Mouse (Mus musculus): ENCODE measurements around the gene Mcpt4. TPM values are rescaled to one million over a fixed set of nuclear protein-coding genes. Genes with fewer than 3 reads are reported as not detected.
"Not testable (repeated sequence)": the region's sequence is repeated elsewhere in the genome, so short reads cannot be mapped to it uniquely, and the experiment has no call there.

Mcpt4 gene
- not detected for polyA plus RNA-seq (2017; shearing (Covaris generic))

DNA sequence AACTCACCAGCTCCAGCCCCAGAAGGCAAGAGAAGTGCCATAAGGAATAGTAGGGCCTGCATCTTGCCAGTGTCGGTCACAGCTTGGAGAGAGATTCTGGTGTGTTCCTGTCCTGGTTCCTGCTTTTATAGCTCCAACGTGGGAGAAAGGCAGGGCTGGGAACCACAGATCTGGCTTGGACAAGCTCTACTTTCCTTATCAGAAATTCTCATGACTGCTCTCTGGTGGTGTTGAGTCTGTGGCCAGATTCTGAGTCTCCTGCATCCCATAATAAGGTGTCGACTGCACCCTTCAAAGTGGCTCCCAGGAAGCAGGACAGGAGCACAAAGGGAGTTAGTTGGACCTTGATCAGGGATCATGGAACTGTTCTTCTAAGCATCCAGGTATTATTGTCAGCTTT lies at the start of gene Mcpt4:
Gene Mcpt4, minus strand, starts transcription at position 101 of the 400 bp plus-strand sequence.
- not testable (repeated sequence) for ATAC-seq

DNA sequence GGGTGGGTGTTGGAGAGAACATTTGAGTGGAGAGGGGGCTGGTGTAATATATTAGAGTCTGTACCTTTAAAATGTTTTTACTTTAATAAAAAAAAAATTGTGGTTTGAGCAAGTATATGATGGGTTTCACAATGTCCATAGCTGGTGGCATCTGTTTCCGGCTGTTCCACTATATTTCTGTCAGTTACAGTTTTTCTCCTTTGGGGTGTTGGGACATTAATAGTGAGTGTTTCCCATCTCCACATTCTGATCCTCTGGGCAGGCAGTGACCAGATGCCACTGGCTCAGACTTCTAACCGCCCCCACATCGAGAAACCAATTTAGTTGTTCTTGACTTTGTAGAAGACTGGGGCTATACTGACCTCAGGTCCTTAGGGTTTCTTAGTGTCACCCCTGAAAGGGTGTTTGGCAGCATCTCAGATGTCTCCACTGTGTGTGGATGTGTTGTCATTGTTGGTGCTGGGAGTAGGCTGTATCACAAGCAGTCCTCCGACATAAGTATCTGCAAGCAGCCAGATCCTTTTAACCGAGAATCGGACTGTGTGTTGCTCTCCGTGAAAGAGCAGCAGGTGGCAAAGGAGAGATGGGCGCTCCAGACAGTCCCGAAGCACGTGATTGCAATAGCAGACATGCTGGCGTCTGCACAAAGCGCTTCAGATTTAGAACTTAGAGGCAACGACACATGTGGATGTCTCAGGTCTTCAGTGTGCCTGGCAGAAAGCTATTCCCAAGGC lies 43.5 kb upstream of the Mcpt4 start:
- no peak for ATAC-seq

- no peak for ATAC-seq
Measured at GRCm38 (mm10) chr14:56105016-56105415, 42.9 kb upstream of the Mcpt4 start.

DNA sequence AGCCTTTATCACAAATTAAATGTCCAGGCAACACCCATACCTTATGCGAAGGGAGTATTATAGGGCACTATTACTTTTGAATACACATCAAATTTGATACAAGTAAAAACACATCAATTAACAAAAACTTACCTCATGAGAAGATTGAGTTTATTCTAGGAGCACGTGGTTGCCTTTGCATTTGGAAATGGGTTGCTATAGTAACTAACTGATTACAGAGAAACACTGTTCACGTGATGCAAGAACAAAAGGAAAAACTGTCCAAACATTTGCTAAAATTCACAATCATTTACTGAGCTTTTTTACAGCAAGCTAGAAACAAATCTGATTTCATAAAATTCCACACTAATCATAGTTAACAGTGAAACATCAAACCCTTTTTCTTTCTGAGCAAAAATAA lies 41.3 kb upstream of the Mcpt4 start:
- no peak for ATAC-seq

GRCm38 (mm10) chr14:56102386-56102785 lies 40.3 kb upstream of the Mcpt4 start, which contains the start of gene Ctsg:
Gene Ctsg, minus strand, starts transcription at chr14:56102574.
- no peak for ATAC-seq

DNA sequence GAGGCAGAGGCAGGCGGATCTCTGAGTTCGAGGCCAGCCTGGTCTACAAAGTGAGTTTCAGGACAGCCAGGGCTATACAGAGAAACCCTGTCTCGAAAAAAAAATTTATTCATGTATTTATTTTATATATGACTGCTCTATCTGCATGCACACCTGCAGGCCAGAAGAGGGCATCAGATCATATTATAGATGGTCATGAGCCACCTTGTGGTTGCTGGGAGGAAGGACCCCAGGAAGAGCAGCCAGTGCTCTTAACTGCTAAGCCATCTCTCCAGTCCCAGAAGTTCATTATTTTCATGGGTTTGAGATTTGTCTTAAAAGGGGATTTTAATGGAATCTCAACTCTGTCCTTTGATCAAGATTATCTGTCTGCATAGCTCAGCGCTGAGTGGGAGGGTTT lies 36.8 kb upstream of the Mcpt4 start:
- no peak for ATAC-seq

GRCm38 (mm10) chr14:56097597-56097996 lies 35.5 kb upstream of the Mcpt4 start:
- no peak for ATAC-seq

DNA sequence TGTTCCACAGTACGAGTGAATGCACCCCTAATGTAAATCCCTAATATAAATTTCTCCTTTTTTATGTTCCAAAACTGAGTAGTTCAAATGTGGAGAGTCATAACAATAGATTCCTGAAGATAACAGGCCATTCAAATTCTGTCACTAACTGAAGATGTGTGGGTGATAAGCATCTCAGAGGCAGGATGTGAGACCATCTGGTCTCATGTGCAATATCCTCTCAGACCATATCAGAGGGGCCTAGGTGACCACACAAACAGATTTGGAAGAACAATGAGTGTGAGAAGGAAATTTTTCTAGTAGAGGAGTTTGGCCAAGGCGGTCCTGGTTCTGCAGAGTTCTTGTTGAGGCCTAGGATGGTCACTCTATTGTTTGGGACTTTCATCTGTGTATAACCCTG lies 31.2 kb upstream of the Mcpt4 start:
- ATAC-seq, result no peak

DNA sequence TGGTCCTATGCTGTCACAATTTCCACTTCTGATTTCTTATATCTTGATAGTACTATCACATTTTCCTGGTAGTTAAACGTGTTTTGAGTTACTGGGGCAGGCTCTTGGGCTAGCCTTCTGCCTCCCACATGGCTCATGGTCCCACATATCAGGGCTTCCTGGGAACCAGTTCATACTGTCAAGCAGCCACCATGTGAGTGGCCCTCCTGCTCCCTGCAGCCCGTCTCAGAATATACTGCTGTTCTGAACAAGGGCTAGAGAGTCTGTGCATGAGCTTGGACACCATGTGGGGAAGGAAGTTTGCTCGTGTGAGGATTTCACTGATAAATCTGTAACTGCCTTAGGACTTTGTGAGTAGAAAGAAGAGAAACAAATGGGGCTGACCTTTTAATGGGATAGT lies 24.6 kb upstream of the Mcpt4 start:
- no peak for ATAC-seq

GRCm38 (mm10) chr14:56085167-56085566 lies 23.1 kb upstream of the Mcpt4 start, which contains the start of gene Mcpt8:
Gene Mcpt8, minus strand, starts transcription at chr14:56085273.
- no peak for ATAC-seq

DNA sequence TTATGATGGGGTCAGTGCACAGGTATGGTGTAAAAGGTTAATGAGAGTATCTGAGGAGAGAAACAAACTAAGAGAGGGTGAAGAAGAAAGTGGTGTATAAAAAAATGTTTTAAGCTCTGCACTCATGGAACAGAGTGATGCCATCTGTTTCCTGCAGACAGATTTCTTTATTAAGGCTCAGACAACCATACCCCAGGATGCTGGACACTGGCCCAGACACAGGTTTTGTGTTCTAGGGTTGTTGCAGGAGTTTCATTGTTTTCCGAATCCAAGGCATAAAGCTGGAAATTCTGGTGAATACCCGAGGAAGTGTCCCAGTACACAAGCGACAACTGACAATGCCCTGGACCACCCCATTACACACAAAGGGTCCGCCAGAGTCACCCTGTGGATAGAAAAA lies 19.9 kb upstream of the Mcpt4 start:
- ATAC-seq, result no peak

GRCm38 (mm10) chr14:56057722-56058121 lies 4.4 kb downstream of the Mcpt4 start:
- no peak for ATAC-seq

GRCm38 (mm10) chr14:56055408-56055807 lies 6.7 kb downstream of the Mcpt4 start:
- ATAC-seq, result no peak

DNA sequence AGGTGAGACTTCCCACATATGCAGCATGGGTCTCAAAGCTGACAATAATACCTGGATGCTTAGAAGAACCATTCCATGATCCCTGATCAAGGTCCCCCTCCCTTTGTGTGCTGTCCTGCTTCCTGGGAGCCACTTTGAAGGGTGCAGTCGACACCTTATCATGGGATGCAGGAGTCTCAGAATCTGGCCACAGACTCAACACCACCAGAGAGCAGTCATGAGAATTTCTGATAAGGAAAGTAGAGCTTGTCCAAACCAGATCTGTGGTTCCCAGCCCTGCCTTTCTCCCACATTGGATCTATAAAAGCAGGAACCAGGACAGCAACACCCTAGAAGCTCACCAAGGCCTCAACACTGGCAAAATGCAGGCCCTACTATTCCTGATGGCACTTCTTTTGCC lies 20.3 kb downstream of the Mcpt4 start, which contains the start of gene Mcpt2:
Gene Mcpt2, plus strand, starts transcription at position 250 of the 400 bp plus-strand sequence.
- not testable (repeated sequence) for ATAC-seq

DNA sequence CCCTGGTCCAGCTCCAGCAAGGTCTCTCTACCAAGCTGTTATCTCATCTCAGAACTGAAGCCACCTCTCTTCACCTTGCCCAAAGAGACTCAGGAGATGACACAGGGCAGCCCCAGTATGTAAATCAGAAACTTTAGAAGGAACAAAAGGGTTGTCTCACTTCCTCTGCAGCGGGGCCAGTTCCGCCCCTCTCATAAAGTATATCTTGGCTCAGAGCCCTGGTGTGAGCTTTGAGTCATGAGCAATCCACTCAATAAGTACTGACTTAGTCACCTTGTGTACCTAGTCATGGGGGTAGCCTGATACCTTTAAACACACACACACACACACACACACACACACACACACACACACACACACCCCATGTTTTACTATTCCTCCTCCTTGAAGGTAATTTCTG lies 27.7 kb downstream of the Mcpt4 start:
- ATAC-seq, result no peak

GRCm38 (mm10) chr14:56030395-56030794 lies 31.7 kb downstream of the Mcpt4 start, which contains the start of gene Mcpt9:
Gene Mcpt9, minus strand, starts transcription at chr14:56030495.
- ATAC-seq, result not testable (repeated sequence)

DNA sequence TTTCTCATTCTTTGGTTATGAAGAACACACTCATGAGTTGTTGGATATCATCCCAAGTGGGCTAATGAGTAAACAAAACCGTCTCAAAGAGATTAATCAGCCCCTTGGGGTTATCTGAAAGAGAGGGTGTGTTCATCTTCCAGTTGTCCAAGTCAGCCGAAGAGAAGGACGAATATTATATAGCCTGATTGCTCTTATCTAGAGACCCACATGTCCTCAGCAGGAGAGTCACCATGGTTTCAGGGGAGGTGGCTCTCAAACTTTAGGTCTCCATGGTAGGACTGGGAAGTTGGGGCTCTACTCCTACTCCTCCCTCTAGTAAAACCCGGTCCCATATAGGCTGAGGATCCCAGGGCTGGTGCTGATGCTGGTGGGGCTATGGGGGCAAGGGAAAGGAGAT lies 40.8 kb downstream of the Mcpt4 start:
- not testable (repeated sequence) for ATAC-seq

DNA sequence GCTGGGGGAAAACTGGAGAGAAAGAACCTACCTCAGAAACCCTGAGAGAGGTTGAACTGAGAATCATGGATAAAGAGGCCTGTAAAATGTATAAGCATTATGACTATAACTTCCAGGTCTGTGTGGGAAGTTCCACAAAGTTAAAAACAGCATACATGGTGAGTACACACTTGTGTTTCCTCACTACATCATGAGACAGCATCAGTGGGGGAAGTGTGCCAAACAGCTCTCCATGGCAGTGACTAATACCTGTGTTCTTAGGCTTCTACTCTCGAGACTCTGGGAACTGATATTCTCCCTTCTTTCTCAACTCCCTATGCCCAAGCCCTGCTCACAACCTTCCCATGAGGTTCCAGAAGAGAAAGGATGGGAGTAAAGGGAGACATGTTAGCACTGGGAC lies 42.7 kb downstream of the Mcpt4 start:
- ATAC-seq, result no peak

- not testable (repeated sequence) for ATAC-seq
Measured at GRCm38 (mm10) chr14:56017671-56018070, 44.4 kb downstream of the Mcpt4 start, which contains the start of gene Mcpt1. Gene Mcpt1, plus strand, starts transcription at chr14:56017971.

- no peak for ATAC-seq
Measured at GRCm38 (mm10) chr14:56013924-56014323, 48.2 kb downstream of the Mcpt4 start.

GRCm38 (mm10) chr14:56013147-56013546 lies 49.0 kb downstream of the Mcpt4 start:
- no peak for ATAC-seq
